Mouse (Mus musculus) yolk sac, embryonic 10.5 days (tissue): ENCODE data around the gene Sulf2.

ENCODE experiments used
- DNase-seq: peaks from one replicate; pipeline ENCODE4 v3.0.0-alpha.2; 2017; ENCODE audit warnings: low spot score

Gene Sulf2

GRCm38 (mm10) chr2:166148672-166149332 is 6.7 kb downstream of the Sulf2 start:
- DNase-seq: peak; percentile 22

GRCm38 (mm10) chr2:166147930-166148651 is 7.4 kb downstream of the Sulf2 start:
- no peak for DNase-seq

DNA sequence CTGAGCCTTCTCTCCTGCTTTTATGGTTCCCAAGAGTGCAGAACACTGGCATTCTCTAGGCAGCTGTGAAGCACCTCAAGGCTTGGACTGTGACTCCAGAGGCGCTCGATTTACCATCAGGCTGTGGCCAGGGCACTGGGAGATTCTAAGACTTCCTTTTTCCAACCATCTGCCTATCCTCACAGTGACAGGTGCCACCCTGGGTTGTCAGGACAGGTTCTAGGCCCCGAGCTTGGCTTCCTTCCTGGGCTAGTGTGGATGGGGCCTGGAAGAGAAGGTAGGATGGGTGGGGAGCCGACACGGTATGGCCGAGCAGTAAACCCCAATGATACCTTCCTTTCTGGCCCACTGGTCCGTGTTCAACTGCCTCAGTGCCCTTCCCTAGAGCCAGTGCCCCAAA is 9.0 kb downstream of the Sulf2 start:
- no peak for DNase-seq

DNA sequence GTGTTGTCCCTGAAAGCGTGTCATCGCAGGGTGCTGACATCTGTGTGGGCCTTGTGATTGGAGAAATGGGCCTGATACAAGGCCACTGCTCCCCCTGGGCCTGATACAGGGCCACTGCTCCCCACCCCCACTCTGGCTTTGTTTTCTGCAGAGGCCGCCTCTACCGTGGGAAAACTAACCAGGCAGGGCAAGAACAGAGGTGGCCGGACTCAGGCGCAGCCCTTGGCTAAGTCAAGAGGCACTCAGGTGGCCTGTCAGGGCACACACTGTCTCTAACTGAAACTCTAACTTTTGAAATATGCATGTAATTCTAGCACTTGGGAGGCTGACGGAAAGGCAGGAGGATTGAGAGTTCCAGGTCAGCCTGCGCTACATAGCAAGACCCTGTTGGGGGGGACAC is 10.4 kb downstream of the Sulf2 start:
- DNase-seq: no peak

DNA sequence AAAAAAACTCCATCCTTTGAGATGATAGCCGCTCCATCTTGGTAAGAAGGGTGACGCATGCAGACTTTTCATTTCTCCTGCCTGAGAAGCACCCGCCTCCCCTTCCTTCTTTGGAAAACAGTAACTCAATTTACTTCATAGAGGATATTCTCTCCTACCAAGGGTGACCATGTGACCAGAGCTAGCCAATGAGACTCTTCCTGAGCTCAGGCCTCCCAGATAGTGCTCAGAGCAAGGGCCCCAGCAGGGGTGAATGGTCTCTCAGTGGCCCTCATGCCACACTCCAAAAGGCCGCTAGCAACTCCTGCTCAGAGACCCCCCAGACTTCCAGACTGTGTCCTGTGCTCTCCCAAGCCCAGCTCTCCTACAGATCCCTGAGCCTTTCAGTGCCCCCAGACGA is 11.6 kb downstream of the Sulf2 start:
- no peak for DNase-seq

DNA sequence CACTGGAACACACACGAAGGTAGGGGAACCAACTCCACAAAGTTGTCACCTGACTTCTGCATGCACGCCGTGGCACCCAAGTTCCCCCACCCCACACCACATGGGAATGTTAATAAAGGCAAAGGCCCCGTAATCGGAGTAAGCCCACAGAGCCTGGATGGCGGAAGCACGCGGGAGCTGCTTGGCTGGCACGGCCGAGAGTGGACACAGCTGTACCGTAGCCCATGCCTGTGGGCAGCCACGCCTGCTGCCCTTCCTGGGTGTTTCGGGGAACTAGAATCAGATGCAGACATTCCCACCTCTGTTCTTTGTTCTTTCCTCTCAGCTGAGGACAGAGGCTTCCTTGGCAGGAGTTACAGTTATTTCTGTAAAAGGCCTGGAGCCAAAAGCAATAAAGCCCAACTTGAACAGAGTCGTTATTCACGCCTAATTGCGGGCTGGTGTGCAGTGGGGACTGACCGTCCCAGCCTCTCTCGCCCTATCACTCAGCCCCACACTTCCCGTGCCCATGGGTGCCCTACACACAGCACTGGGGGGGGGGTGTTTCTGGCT is 12.8 kb downstream of the Sulf2 start:
- no peak for DNase-seq

DNA sequence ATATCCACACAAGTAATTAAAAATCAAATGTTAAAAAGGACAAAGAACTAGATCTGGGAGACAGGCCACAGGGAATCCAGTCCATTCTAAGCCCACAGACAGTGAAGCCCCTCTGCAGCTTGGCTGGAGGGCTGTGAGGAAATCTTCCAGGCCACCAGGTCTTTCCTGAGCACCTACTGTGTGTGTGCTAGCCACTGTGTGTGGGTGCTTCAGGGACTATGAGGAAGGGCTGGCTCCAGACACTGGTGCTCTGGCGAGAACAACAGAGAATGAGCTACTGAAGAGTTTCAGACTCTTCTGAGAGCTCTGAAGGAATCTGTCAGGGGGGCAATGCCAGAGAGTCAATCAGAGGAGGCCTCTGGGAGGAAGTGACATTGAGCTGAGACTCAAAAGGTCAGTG is 13.6 kb downstream of the Sulf2 start:
- DNase-seq: no peak

DNA sequence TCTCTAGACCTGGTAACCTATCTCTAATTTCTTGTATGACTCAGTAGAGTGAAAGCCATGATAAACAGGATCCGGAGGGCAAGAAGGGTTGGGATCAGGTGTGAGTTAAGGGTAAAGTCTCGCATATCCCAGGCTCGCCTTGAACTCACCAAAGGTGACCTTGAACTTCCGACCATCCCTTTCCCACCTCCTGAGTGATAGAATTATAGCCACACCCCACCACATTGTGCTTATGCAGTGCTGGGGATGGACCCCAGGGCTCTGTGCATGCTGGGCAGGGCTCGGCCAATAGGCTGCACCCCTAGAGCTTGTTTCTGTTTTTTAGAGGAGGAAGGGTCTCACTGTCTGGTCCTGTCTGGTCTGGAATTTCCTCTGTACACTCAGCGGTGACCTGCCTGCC is 14.4 kb downstream of the Sulf2 start:
- DNase-seq: no peak

DNA sequence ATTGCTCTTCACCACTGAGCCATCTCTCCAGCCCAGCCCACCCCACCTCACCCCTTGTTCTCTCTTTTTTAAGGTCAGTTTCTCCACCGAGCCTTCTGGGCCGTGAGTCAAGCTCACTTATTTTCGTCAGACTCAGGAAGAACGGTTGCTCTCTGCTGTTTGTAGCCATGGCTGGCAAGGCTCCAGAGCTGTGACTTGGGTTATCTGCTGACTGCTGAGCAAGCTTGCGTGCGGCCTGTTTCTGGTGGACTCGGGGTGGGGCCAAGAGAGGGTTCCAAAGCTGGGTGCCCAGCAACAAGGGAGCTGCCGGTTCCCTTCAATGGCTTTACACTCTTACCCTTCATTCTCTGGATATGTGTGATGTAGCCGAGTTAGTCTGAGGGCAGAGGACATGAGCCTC is 15.0 kb downstream of the Sulf2 start:
- no peak for DNase-seq

GRCm38 (mm10) chr2:166138308-166138707 is 17.2 kb downstream of the Sulf2 start:
- DNase-seq: no peak

GRCm38 (mm10) chr2:166137467-166137866 is 18.0 kb downstream of the Sulf2 start:
- no peak for DNase-seq

DNA sequence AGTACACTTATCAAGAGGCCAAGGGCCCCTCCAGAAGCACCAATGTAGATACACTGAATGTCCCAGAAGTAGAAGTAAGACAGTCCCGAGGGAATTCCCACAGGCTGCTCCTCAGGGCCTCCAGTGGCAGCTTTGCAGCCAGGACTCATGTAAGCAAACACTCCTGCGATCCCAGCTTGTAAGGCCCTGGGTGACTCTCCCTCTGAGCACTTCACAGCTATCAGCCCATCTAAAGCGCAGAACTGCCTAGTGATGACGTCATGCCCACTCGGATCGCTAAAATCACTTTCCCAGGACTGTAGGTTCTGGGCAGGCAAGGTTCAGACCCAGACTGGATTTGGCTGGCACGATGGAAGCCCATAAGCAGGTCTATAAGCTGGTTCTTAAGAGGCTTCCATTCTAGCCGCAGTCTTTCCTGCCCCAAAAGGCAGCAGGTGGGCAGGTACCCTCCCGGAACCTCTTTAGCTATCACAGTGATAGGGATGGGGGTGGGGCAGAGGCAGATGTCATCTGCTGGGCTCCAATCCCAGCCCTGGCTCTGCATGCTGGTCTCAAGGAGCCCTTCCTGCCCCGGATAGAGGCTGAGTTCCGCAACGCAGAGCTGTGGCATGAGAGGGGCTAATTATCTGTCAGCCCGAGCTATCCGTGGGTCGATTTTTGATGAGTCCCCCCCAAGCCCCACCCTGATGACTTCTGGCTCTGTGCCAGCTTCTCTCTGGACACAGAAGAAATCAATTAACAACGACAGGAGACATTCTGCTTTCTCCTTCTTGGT is 19.6 kb downstream of the Sulf2 start:
- no peak for DNase-seq

DNA sequence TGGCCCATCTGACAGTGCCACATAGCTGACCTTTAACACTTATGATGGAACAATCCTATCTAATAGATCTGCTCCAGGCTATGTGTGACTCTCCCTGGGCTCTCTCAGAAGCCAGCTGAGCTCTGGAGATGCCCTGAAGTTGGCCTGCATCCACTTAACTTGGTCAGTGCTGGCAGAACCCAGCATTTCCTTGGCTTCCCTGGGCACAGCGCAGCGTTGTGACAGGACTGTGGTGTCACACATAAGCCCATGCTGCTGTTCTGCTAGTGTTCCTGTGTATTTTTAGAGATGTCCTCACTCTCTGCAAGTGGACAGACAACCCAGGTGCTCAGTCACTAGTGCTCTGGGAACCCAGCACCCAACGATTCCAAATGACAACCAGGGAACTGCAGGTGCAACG is 26.7 kb downstream of the Sulf2 start:
- no peak for DNase-seq

GRCm38 (mm10) chr2:166128032-166128431 is 27.4 kb downstream of the Sulf2 start:
- no peak for DNase-seq

- DNase-seq: no peak
Observed at GRCm38 (mm10) chr2:166126343-166126742, 29.1 kb downstream of the Sulf2 start.

- DNase-seq: peak; percentile 38
Observed at GRCm38 (mm10) chr2:166125492-166126252, 29.8 kb downstream of the Sulf2 start.

DNA sequence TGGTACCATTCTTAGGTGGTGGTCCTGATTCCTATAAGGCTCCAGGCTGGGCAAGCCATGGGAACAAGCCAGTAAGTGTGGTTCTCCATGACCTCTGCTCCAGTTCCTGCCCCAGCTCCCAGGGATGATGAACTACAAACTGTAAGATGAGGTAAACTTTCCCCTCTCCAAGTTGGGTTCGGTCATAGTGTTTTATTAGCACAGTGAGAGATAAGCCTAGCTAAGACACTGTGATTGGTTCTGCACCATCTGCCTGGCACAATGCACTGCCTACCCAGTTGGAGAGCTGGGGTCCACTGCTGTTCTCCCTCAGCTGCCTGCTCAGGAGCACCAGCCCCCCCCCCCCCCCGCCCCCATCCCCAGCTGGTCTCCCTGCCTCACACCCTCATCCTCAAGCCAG is 30.4 kb downstream of the Sulf2 start:
- no peak for DNase-seq

- no peak for DNase-seq
Observed at GRCm38 (mm10) chr2:166122781-166123180, 32.7 kb downstream of the Sulf2 start.

DNA sequence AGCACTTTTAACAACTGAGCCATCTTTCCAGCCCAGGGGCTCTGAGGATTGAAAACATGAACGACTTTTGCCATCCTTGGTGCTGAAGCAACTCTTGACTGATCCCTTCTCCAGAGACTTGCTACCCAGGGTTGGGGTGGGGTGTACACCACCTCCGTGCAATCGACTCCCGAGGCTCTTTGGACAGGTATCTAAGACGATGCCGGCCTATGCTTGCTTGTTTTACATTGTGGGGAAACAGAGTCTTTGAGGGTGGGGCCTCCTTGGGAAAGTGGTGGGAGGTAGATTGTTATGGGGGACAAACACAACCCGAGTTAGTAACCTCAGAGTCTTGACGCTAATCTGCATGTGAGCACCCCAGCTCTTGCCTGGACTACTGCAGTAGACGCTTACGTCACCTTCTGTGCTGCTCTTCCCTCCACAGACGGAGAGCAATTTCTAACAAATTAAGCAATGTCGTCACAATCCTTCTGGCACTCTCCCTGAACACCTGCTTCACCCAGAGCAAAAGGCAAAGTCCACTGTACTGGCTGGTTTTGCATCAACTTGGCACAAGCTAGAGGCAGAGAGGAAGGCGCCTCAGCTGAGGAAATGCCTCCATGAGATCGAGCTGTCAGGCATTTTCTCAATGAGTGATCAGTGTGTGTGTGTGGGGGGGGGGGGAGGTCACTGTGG is 33.6 kb downstream of the Sulf2 start:
- no peak for DNase-seq

GRCm38 (mm10) chr2:166119992-166120391 is 35.5 kb downstream of the Sulf2 start:
- DNase-seq: no peak

DNA sequence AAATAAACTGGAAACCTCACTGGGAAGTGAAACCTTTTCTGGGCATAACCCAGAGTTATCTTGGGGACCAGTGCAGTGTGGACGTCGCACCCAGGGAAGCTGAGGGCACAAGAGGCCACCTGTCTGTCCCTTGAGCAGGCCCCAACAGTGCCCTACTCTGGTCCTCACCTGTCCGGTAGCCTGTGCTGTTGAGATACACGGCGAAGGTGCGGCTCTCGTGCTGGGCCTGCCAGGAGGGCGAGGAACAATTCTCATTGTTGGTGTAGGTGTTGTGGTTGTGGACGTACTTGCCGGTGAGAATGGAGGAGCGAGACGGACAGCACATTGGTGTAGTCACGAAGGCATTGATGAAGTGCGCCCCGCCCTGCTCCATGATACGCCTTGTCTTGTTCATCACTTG is 38.8 kb downstream of the Sulf2 start:
- DNase-seq: no peak

DNA sequence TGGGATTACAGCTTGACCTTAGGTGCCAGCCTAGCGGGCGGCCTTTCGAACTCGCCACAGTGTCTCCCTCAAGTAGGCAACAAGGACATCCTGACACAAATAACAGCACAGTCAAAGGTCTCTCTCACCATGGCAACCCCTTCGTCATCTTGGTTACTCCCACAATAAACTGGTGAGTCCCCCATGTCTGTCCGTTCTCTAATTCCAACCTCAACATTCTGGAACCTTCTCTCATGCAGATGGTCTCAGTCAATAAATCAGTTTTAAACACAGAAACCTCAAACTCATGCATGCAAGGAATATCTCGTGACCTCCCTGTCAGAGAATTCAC is 39.2 kb downstream of the Sulf2 start:
- DNase-seq: no peak
